Mouse (Mus musculus) embryonic facial prominence, embryonic 11.5 days (tissue): ENCODE measurements around the gene Fam189a1. TPM values are rescaled to one million over a fixed set of nuclear protein-coding genes. Genes with fewer than 3 reads are reported as not detected.
A peak's percentile ranks its signal among the peaks of the same experiment; 100 is the strongest.

Experiments used
- ATAC-seq: fragments of 200-750 bp; cut with Nextera tagmentation; replicated peaks from 2 replicates; pipeline ENCODE4 v1.8.0; 2017; ENCODE audit warnings: low read depth; ENCODE audit not compliant: insufficient number of reproducible peaks, low FRiP score, low TSS enrichment
- DNase-seq: peaks from one replicate; pipeline ENCODE4 v3.0.0-alpha.2; 2015; ENCODE audit warnings: low spot score
- H3K27ac ChIP-seq: fragments of 300-500 bp; sonication (generic); replicated peaks from 2 replicates; pipeline ENCODE4 v1.5.1; 2014; ENCODE audit warnings: mild to moderate bottlenecking, low read depth, low read length, control low read depth
- H3K27me3 ChIP-seq: fragments of 300-500 bp; sonication (generic); 2 replicates; pipeline ENCODE4 v1.6.1; 2014; ENCODE audit warnings: mild to moderate bottlenecking, low read length, moderate library complexity, mixed read lengths; ENCODE audit not compliant: control insufficient read depth, insufficient read depth
- H3K36me3 ChIP-seq: fragments of 300-500 bp; sonication (generic); replicated peaks from 2 replicates; pipeline ENCODE4 v1.6.1; 2014; ENCODE audit warnings: low read depth, mild to moderate bottlenecking, low read length, moderate library complexity, mixed read lengths; ENCODE audit not compliant: control insufficient read depth, insufficient read depth
- H3K4me1 ChIP-seq: fragments of 300-500 bp; sonication (generic); 2 replicates; pipeline ENCODE4 v1.6.1; 2014; ENCODE audit warnings: low read length, mixed read lengths; ENCODE audit not compliant: control insufficient read depth, insufficient read depth
- H3K4me2 ChIP-seq: fragments of 300-500 bp; sonication (generic); 2 replicates; pipeline ENCODE4 v1.6.1; 2014; ENCODE audit warnings: low read depth, mild to moderate bottlenecking, control low read depth, low read length, moderate library complexity
- H3K4me3 ChIP-seq: fragments of 300-500 bp; sonication (generic); 2 replicates; pipeline ENCODE4 v1.5.1; 2014; ENCODE audit warnings: low read depth, low read length, control low read depth
- H3K9ac ChIP-seq: fragments of 300-500 bp; sonication (generic); replicated peaks from 2 replicates; pipeline ENCODE4 v1.6.1; 2014; ENCODE audit warnings: mild to moderate bottlenecking, control low read depth, low read length
- H3K9me3 ChIP-seq: fragments of 300-500 bp; sonication (generic); replicated peaks from 2 replicates; pipeline ENCODE4 v1.6.1; 2016; ENCODE audit warnings: mild to moderate bottlenecking, low read length, inconsistent platforms, mixed read lengths; ENCODE audit not compliant: control insufficient read depth
- WGBS: fragments of 180-500 bp; shearing (Covaris S2); extraction: QIAGEN DNeasy Blood & Tissue Kit; methylation state at CpG from one replicate; pipeline ENCODE4 v1.1.7; 2014; 5-methylcytosine and 5-hydroxymethylcytosine counted together
- polyA plus RNA-seq: library from polyadenylated mRNA; unstranded; fragments of >200 nt; fragmentation: Nextera tagmentation; extraction: Ambion mirVana; gene quantifications from 2 replicates; pipeline ENCODE4 v1.2.1, GENCODE M21; 2014

The Fam189a1 gene
- polyA plus RNA-seq, 1 experiment from 2014 or later = 0.88 TPM

DNA sequence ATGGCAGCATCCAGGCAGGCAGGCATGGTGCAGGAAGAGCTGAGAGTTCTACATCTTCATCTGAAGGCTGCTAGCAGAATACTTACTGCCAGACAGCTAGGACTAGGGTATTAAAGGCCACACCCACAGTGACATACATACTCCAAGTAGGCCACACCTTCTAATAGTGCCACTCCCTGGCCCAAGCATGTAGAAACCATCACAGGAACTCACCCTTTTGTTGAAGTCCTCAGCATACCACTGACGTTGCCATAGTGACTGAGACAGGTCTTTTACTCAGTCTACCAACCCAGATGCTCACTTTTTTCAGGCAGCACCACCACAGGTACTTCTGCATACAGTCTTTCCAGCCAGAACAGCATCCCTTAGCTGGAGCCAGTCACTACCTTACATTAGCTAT lies 104.4 kb downstream of the Fam189a1 start:
- no peaks in the 10 kb centered on the region for H3K4me1 ChIP-seq
- 75% methylated on average over 1 of the region's 1 CpGs for WGBS
- ATAC-seq = no peak
- DNase-seq = no peak
- no peaks in the 10 kb centered on the region for H3K9me3 ChIP-seq
- H3K27ac ChIP-seq = no peak overlapping the region
- H3K36me3 ChIP-seq = no peaks in the 10 kb centered on the region
- H3K9ac ChIP-seq = no peak overlapping the region
- no peak overlapping the region for H3K4me3 ChIP-seq
- no peak overlapping the region for H3K4me2 ChIP-seq
- H3K27me3 ChIP-seq = no peaks in the 10 kb centered on the region

DNA sequence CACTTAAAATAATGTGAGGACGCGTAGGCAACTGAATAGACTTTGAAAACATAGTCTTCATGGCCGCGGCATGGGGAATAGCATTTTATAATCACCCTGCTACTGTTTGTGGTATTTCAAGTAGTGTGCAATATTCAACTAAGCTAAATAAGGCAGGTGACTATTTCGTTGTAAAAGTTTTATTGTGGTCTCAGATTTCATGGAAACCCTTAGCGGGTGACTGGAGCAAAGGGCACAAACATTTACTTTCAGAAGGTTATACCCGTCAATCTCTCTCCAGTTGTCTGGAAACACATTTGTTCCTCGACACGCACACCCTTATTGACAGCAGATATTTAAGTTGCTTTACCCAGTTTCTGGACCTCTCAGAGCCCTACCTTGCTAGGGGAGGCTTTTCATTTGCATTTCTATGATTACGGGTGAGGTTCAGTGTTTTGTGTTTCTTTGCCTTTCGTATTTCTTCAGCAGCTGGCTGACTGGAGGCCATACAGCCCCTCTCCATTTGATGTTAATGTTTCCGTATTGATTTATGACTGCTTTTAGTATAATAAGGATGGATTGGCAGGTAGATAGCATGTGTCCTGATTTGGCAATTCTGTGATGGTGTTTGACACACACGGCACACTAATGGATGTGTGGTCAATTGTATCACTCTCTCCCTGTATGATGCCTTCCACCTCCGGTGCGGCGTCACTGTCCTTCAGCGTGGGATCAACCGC lies 107.0 kb downstream of the Fam189a1 start:
- no peak; the same call in 1 of the 2 replicates for ATAC-seq
- no peaks in the 10 kb centered on the region for H3K36me3 ChIP-seq
- no peaks in the 10 kb centered on the region for H3K27me3 ChIP-seq
- H3K9me3 ChIP-seq = no peaks in the 10 kb centered on the region
- 84% methylated on average over 18 of the region's 18 CpGs for WGBS
- no peak overlapping the region for H3K4me2 ChIP-seq
- H3K4me1 ChIP-seq = no peaks in the 10 kb centered on the region
- H3K9ac ChIP-seq = no peak overlapping the region
- H3K27ac ChIP-seq = no peak overlapping the region
- no peak for DNase-seq
- no peak overlapping the region for H3K4me3 ChIP-seq

DNA sequence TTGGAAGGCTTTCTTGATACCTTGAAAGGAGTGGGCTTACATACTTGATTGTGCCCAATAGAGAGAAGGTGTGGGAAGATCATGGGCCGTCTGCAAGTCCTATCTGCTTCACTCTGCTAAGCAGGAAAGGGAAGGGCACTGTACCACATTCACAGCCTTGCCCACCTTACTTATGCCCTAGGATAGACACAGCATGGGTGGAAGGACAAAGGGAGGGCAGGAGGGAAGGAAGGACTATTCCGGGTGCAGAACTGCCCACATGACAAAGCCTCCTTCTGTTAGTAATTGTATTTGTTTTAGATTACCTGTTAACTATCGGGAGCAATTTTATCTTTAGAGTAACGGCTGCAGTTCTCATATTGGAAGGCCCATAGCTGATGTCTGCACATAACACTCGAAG lies 108.7 kb downstream of the Fam189a1 start:
- 68% methylated on average over 5 of the region's 5 CpGs for WGBS
- Histone ChIP-seq H3K9ac (no peak overlapping the region), H3K4me1 (no peaks in the 10 kb centered on the region), H3K4me3 (no peak overlapping the region), H3K9me3 (no peaks in the 10 kb centered on the region), H3K27ac (no peak overlapping the region), H3K27me3 (no peaks in the 10 kb centered on the region), H3K4me2 (no peak overlapping the region), H3K36me3 (no peaks in the 10 kb centered on the region)
- no peak for DNase-seq
- no peak for ATAC-seq

DNA sequence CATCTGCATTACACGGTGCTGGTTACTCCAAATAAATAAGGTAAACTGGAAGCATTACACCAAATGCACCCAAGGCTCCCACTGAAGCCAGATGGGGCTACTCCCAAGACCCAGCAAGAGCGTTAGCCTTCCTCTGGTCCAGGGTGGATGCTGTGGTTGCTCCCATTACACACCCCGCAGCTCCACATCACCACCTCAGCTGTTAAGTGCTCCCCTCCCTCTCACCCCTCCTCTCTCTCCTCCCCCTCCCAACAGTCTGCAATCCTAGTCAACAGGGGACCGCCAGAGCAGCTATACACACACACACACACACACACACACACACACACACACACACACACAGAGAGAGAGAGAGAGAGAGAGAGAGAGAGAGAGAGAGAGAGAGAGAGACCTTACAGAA lies 109.7 kb downstream of the Fam189a1 start:
- Histone ChIP-seq H3K36me3 (no peaks in the 10 kb centered on the region), H3K27ac (no peak overlapping the region), H3K4me2 (no peak overlapping the region), H3K9ac (no peak overlapping the region), H3K4me1 (no peaks in the 10 kb centered on the region), H3K4me3 (no peak overlapping the region), H3K9me3 (no peaks in the 10 kb centered on the region; the same call in 1 of the 2 replicates), H3K27me3 (no peaks in the 10 kb centered on the region)
- no peak for DNase-seq
- 70% methylated on average over 2 of the region's 4 CpGs for WGBS
- ATAC-seq = no peak

DNA sequence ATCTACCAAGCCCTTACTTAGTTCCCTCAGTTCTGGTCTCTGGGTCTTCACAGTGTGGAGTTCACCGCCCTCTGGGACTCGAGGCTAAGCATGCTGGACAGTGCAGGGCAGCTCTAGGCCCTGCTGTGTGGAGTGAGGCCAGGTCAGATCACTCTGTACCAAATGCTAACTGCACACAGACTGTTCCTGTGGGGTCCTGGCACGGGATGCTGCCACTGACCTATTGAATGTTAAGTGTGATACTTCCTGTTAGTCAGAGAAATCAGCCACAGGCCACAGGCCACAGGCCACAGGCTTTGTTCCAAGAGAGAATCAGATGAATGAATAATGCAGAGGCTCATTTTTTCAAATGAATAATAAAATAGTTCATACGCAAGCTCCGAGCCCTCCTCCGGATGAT lies 112.1 kb downstream of the Fam189a1 start:
- H3K9me3 ChIP-seq = no peaks in the 10 kb centered on the region; the same call in 1 of the 2 replicates
- no peak overlapping the region for H3K4me2 ChIP-seq
- ATAC-seq (0 out of 2 replicates have a peak, but pooled peaks have one; percentile 23), DNase-seq (no peak)
- no peaks in the 10 kb centered on the region for H3K36me3 ChIP-seq
- 70% methylated on average over 6 of the region's 6 CpGs for WGBS
- H3K4me3 ChIP-seq = no peak overlapping the region
- no peak overlapping the region for H3K9ac ChIP-seq
- H3K27me3 ChIP-seq = no peaks in the 10 kb centered on the region
- no peaks in the 10 kb centered on the region for H3K4me1 ChIP-seq
- no peak overlapping the region for H3K27ac ChIP-seq

GRCm38 (mm10) chr7:65041106-65041505 lies 115.3 kb downstream of the Fam189a1 start:
- no peak overlapping the region for H3K4me2 ChIP-seq

GRCm38 (mm10) chr7:65031741-65032140 lies 124.6 kb downstream of the Fam189a1 start:
- H3K9me3 ChIP-seq = no peaks in the 10 kb centered on the region
- H3K9ac ChIP-seq = no peak overlapping the region
- no peak for DNase-seq
- WGBS = 84% methylated on average over 7 of the region's 7 CpGs
- no peaks in the 10 kb centered on the region for H3K4me1 ChIP-seq
- ATAC-seq = no peak
- H3K4me2 ChIP-seq = no peak overlapping the region
- H3K27ac ChIP-seq = no peak overlapping the region
- no peak overlapping the region for H3K4me3 ChIP-seq
- no peaks in the 10 kb centered on the region for H3K27me3 ChIP-seq
- H3K36me3 ChIP-seq = no peaks in the 10 kb centered on the region

More at GRCm38 (mm10) chr7:65041106-65041505, 115.3 kb downstream of the Fam189a1 start:
- no peak overlapping the region for H3K4me3 ChIP-seq
- H3K4me1 ChIP-seq = no peaks in the 10 kb centered on the region
- no peaks in the 10 kb centered on the region; the same call in 1 of the 2 replicates for H3K9me3 ChIP-seq
- H3K36me3 ChIP-seq = no peaks in the 10 kb centered on the region
- DNase-seq = no peak
- H3K27me3 ChIP-seq = no peaks in the 10 kb centered on the region
- H3K27ac ChIP-seq = no peak overlapping the region
- WGBS = 93% methylated on average over 7 of the region's 7 CpGs
- no peak overlapping the region for H3K9ac ChIP-seq
- no peak for ATAC-seq

DNA sequence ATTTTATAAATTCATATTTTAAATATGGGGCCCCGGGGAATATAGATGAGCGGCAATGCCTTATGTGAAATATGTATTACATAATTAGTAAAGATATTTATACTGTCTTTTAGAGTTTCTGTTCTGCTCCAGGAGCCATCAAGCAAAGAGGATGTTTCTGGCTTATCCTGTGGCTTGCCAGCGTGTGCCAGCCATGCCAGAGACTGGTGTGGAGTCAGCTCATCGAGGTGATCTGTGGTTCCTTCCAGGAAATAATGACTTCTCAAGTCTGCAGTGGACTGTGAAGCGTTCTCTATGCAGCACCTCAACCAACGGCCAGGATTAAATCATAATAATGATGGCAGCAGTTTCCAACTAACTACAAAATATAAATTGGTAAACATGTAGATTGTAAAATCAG lies 125.2 kb downstream of the Fam189a1 start:
- no peaks in the 10 kb centered on the region for H3K36me3 ChIP-seq
- no peak for ATAC-seq
- WGBS = 88% methylated on average over 6 of the region's 6 CpGs
- H3K9ac ChIP-seq = no peak overlapping the region
- no peaks in the 10 kb centered on the region for H3K27me3 ChIP-seq
- DNase-seq = no peak
- no peak overlapping the region for H3K4me2 ChIP-seq
- no peak overlapping the region for H3K4me3 ChIP-seq
- no peak overlapping the region for H3K27ac ChIP-seq
- H3K4me1 ChIP-seq = no peaks in the 10 kb centered on the region
- no peaks in the 10 kb centered on the region for H3K9me3 ChIP-seq
